Mouse (Mus musculus) left cerebral cortex, adult 11 months (tissue): ENCODE measurements around the gene Mob1b.

ENCODE experiments used
- DNase-seq: peaks from one replicate; pipeline ENCODE4 v3.0.0; 2022; ENCODE audit warnings: low spot score

Mob1b gene

GRCm38 (mm10) chr5:88782072-88782765, 61.6 kb downstream of the Mob1b start:
- DNase-seq: no peak

- no peak for DNase-seq
These were observed 64.4 kb downstream of the Mob1b start for GRCm38 (mm10) chr5:88785059-88785458.

GRCm38 (mm10) chr5:88790675-88791074, 70.0 kb downstream of the Mob1b start:
- DNase-seq: no peak

GRCm38 (mm10) chr5:88791256-88792245, 70.9 kb downstream of the Mob1b start:
- DNase-seq: no peak

GRCm38 (mm10) chr5:88793676-88794075, 73.0 kb downstream of the Mob1b start:
- no peak for DNase-seq

- DNase-seq: no peak
These were observed 75.4 kb downstream of the Mob1b start for GRCm38 (mm10) chr5:88795910-88796584.

GRCm38 (mm10) chr5:88796588-88796987, 75.9 kb downstream of the Mob1b start:
- DNase-seq: no peak

- no peak for DNase-seq
These were observed 76.5 kb downstream of the Mob1b start for GRCm38 (mm10) chr5:88797121-88797520.

GRCm38 (mm10) chr5:88805616-88806015, 85.0 kb downstream of the Mob1b start:
- no peak for DNase-seq

GRCm38 (mm10) chr5:88806278-88806677, 85.6 kb downstream of the Mob1b start:
- no peak for DNase-seq

GRCm38 (mm10) chr5:88807342-88807741, 86.7 kb downstream of the Mob1b start:
- no peak for DNase-seq

- DNase-seq: no peak
These were observed 92.5 kb downstream of the Mob1b start for GRCm38 (mm10) chr5:88813188-88813587.
